Mouse (Mus musculus) hindbrain, embryonic 11.5 days (tissue): ENCODE results near the gene Mcrip2. TPM values are rescaled to one million over a fixed set of nuclear protein-coding genes. Genes with fewer than 3 reads are reported as not detected.

ENCODE experiments used
- ATAC-seq: fragments of 200-750 bp; cut with Nextera tagmentation; 2 replicates; pipeline ENCODE4 v1.8.0; 2017; ENCODE audit warnings: mild to moderate bottlenecking, moderate TSS enrichment, moderate library complexity; ENCODE audit not compliant: low FRiP score
- DNase-seq: peaks from one replicate; pipeline ENCODE4 v3.0.0-alpha.2; 2015; ENCODE audit warnings: low spot score
- H3K27ac ChIP-seq: fragments of 300-500 bp; sonication (generic); 2 replicates; pipeline ENCODE4 v1.5.1; 2014; ENCODE audit warnings: mild to moderate bottlenecking, low read depth, low read length
- H3K27me3 ChIP-seq: fragments of 300-500 bp; sonication (generic); 2 replicates; pipeline ENCODE4 v1.6.1; 2014; ENCODE audit warnings: mild to moderate bottlenecking, low read length, moderate library complexity, mixed read lengths; ENCODE audit not compliant: control insufficient read depth, insufficient read depth
- H3K36me3 ChIP-seq: fragments of 300-500 bp; sonication (generic); 2 replicates; pipeline ENCODE4 v1.6.1; 2014; ENCODE audit warnings: mild to moderate bottlenecking, low read length, moderate library complexity, mixed read lengths; ENCODE audit not compliant: control insufficient read depth, insufficient read depth
- H3K4me1 ChIP-seq: fragments of 300-500 bp; sonication (generic); replicated peaks from 2 replicates; pipeline ENCODE4 v1.6.1; 2014; ENCODE audit warnings: low read length, mixed read lengths; ENCODE audit not compliant: control insufficient read depth, insufficient read depth
- H3K4me2 ChIP-seq: fragments of 300-500 bp; sonication (generic); replicated peaks from 2 replicates; pipeline ENCODE4 v1.6.1; 2014; ENCODE audit warnings: mild to moderate bottlenecking, low read depth, low read length
- H3K4me3 ChIP-seq: fragments of 300-500 bp; sonication (generic); 2 replicates; pipeline ENCODE4 v1.5.1; 2014; ENCODE audit warnings: low read depth, low read length
- H3K9ac ChIP-seq: fragments of 300-500 bp; sonication (generic); 2 replicates; pipeline ENCODE4 v1.6.1; 2014; ENCODE audit warnings: low read depth, low read length
- H3K9me3 ChIP-seq: fragments of 300-500 bp; sonication (generic); 2 replicates; pipeline ENCODE4 v1.6.1; 2016; ENCODE audit warnings: low read length; ENCODE audit not compliant: control insufficient read depth
- WGBS: fragments of 180-500 bp; shearing (Covaris S2); extraction: QIAGEN DNeasy Blood & Tissue Kit; methylation state at CpG from one replicate; pipeline ENCODE4 v1.1.7; 2014; 5-methylcytosine and 5-hydroxymethylcytosine counted together
- polyA plus RNA-seq: library from polyadenylated mRNA; unstranded; fragments of >200 nt; fragmentation: Nextera tagmentation; extraction: Ambion mirVana; gene quantifications from 2 replicates; pipeline ENCODE4 v1.2.1, GENCODE M21; 2014

The Mcrip2 gene
- polyA plus RNA-seq, 1 experiment from 2014 or later = 8.3 TPM

- no peak for DNase-seq
- Histone ChIP-seq H3K27me3 (no peaks in the 10 kb centered on the region), H3K4me1 (peaks cover 21% of the 10 kb centered on the region), H3K27ac (no peak overlapping the region), H3K4me3 (no peak overlapping the region), H3K9me3 (no peaks in the 10 kb centered on the region), H3K36me3 (no peaks in the 10 kb centered on the region), H3K9ac (no peak overlapping the region), H3K4me2 (no peak overlapping the region)
- no peak for ATAC-seq
- WGBS = 87% methylated on average over 19 of the region's 19 CpGs
These were observed 10.1 kb upstream of the Mcrip2 start for GRCm38 (mm10) chr17:25878611-25879180.

- ATAC-seq (no peak), DNase-seq (no peak)
- no peak overlapping the region for H3K4me3 ChIP-seq
- WGBS = 92% methylated on average over 32 of the region's 32 CpGs
- no peak overlapping the region for H3K4me2 ChIP-seq
- no peaks in the 10 kb centered on the region for H3K27me3 ChIP-seq
- H3K9me3 ChIP-seq = no peaks in the 10 kb centered on the region
- H3K4me1 ChIP-seq = peaks cover 21% of the 10 kb centered on the region
- no peak overlapping the region for H3K27ac ChIP-seq
- no peak overlapping the region for H3K9ac ChIP-seq
- no peaks in the 10 kb centered on the region for H3K36me3 ChIP-seq
These were observed 9.4 kb upstream of the Mcrip2 start for GRCm38 (mm10) chr17:25877741-25878610.

GRCm38 (mm10) chr17:25877025-25877424, 8.5 kb upstream of the Mcrip2 start:
- 0 out of 2 replicates have a peak overlapping the region, but pooled peaks have one; percentile 5 for H3K4me2 ChIP-seq
- ATAC-seq (no peak), DNase-seq (no peak)
- no peaks in the 10 kb centered on the region for H3K36me3 ChIP-seq
- H3K9ac ChIP-seq = no peak overlapping the region
- peaks cover 19% of the 10 kb centered on the region for H3K4me1 ChIP-seq
- H3K4me3 ChIP-seq = no peak overlapping the region
- 95% methylated on average over 3 of the region's 3 CpGs for WGBS
- no peaks in the 10 kb centered on the region for H3K9me3 ChIP-seq
- no peak overlapping the region for H3K27ac ChIP-seq
- H3K27me3 ChIP-seq = no peaks in the 10 kb centered on the region

- Histone ChIP-seq H3K4me1 (peaks cover 14% of the 10 kb centered on the region), H3K9me3 (no peaks in the 10 kb centered on the region), H3K27me3 (no peaks in the 10 kb centered on the region), H3K4me3 (peak overlapping the region; percentile 79), H3K36me3 (no peaks in the 10 kb centered on the region), H3K9ac (peak overlapping the region; percentile 83), H3K27ac (no peak overlapping the region), H3K4me2 (peak overlapping the region; percentile 71)
- ATAC-seq (no peak), DNase-seq (no peak)
- WGBS = 54% methylated on average over 10 of the region's 10 CpGs
These were observed 7.9 kb upstream of the Mcrip2 start for GRCm38 (mm10) chr17:25876347-25876915.

- DNase-seq = peak; percentile 89
These were observed 6.9 kb upstream of the Mcrip2 start for GRCm38 (mm10) chr17:25875171-25876136.

GRCm38 (mm10) chr17:25874721-25875170, 6.2 kb upstream of the Mcrip2 start, which contains the start of gene Mettl26:
Gene Mettl26, plus strand, starts transcription at chr17:25875074.
- Histone ChIP-seq H3K9ac (peak within 1 kb of the TSS; percentile 83), H3K4me2 (peak within 1 kb of the TSS; percentile 71), H3K9me3 (no peaks in the 10 kb centered on the region), H3K4me1 (peaks cover 7% of the 10 kb centered on the region; the same call in 1 of the 2 replicates), H3K36me3 (no peaks in the 10 kb centered on the region), H3K27me3 (no peaks in the 10 kb centered on the region), H3K27ac (peak within 1 kb of the TSS; percentile 91), H3K4me3 (peak within 1 kb of the TSS; percentile 79)
- ATAC-seq = peak; percentile 70
- peak; percentile 98 for DNase-seq
- under 1% methylated on average over 25 of the region's 25 CpGs for WGBS

More at GRCm38 (mm10) chr17:25875171-25876136, 6.9 kb upstream of the Mcrip2 start:
- H3K4me2 ChIP-seq = peak overlapping the region; percentile 71
- H3K27me3 ChIP-seq = no peaks in the 10 kb centered on the region
- H3K27ac ChIP-seq = peak overlapping the region; percentile 91
- ATAC-seq = peak; percentile 91
- H3K4me1 ChIP-seq = peaks cover 7% of the 10 kb centered on the region; the same call in 1 of the 2 replicates
- 2% methylated on average over 58 of the region's 59 CpGs for WGBS
- peak overlapping the region; percentile 79 for H3K4me3 ChIP-seq
- H3K9me3 ChIP-seq = no peaks in the 10 kb centered on the region
- peak overlapping the region; percentile 83 for H3K9ac ChIP-seq
- H3K36me3 ChIP-seq = no peaks in the 10 kb centered on the region

GRCm38 (mm10) chr17:25874148-25874720, 5.7 kb upstream of the Mcrip2 start:
- peak overlapping the region; percentile 91 for H3K27ac ChIP-seq

More at GRCm38 (mm10) chr17:25874148-25874720, 5.7 kb upstream of the Mcrip2 start:
- Histone ChIP-seq H3K4me2 (peak overlapping the region; percentile 71), H3K9me3 (no peaks in the 10 kb centered on the region), H3K27me3 (no peaks in the 10 kb centered on the region), H3K4me1 (peaks cover 4% of the 10 kb centered on the region; the same call in 1 of the 2 replicates), H3K36me3 (no peaks in the 10 kb centered on the region), H3K4me3 (peak overlapping the region; percentile 79), H3K9ac (peak overlapping the region; percentile 62)
- ATAC-seq = peak; percentile 15; the same call in 1 of the 2 replicates
- WGBS = 5% methylated on average over 14 of the region's 14 CpGs
- no peak for DNase-seq
